Comparison of ENCODE assay signal across 8 mouse cellular contexts in the genomic region with DNA sequence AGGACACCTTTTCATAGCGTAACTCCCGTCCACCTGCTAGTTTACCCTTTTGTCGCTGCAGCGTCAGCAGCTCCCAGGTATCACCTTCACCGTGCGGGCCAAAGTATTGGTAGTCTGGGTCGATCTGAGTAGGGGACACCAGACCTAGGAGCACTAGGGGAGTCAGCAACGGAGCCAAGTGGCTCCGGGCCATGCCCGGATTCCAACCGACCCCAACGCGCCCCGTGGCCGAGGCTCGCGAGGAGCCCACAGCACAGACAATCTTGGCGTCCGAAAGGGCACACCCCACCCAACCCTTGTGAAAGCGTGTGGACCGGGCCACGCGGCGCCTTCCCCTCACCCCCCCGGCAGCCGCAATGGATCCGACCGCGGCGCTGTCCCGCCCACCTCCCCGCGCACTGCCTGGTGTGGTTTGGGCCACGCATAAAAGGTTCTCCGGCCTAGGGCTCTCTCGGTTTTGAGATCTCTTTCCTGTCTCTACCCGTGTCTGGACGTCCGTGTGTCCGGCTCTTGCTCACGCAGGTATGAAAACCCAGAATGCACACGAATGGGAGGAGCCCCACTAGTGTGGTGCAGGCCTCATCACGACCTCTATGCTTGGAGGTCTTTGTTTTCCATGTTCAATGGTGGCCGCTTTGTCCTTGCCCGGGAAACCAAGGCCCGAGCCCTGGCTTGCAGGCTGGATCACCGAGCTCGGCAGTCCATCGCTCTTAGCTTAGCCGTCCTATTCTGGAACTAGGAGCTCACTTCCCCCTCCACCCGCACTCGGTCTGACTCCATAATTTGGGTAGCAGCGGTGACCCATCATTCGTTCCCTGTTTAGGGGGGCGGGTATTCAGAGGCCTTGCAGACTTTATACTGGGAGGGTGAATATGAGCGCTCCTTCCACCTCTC. TPM values are rescaled to one million over a fixed set of nuclear protein-coding genes. Genes with fewer than 3 reads are reported as not detected.
DNase-seq lines count a peak whose midpoint lies in the region; ATAC-seq and TF ChIP-seq lines count a peak whose summit lies in the region.

A gene (minus strand): TSS at position 193 of the 894 bp plus-strand sequence.
A gene (plus strand): TSS at position 347 of the 894 bp plus-strand sequence.
A gene (minus strand): TSS at position 527 of the 894 bp plus-strand sequence.

- H3K27me3 ChIP-seq in testis, adult 2 months (ENCODE audit: control insufficient read depth, insufficient read depth, low read length) = no peaks in the 10 kb centered on the region
- no peaks in the 10 kb centered on the region for H3K27me3 ChIP-seq in intestine, embryonic 14.5 days (replicated peaks; ENCODE audit: control insufficient read depth, insufficient read depth, low read length)

- TF ChIP-seq CTCF in testis, adult 2 months (IDR thresholded peaks at IDR 0.05; ENCODE audit: control insufficient read depth, insufficient read depth, insufficient replicate concordance, low read depth, low read length) = no peak

- peak within 1 kb of the TSS; percentile 95 for H3K27ac ChIP-seq in testis, adult 2 months (ENCODE audit: control insufficient read depth, insufficient read depth, low read depth, low read length)
- peak within 1 kb of the TSS; percentile 81 for H3K27ac ChIP-seq in intestine, embryonic 14.5 days (ENCODE audit: low read depth)

- peak within 1 kb of the TSS; percentile 95 for H3K4me3 ChIP-seq in testis, adult 2 months (ENCODE audit: control insufficient read depth, low read depth, low read length)
- peak within 1 kb of the TSS; percentile 68 for H3K4me3 ChIP-seq in intestine, embryonic 14.5 days (ENCODE audit: low read depth, low read length)

- peak; percentile 80 for ATAC-seq in intestine, embryonic 14.5 days (replicated peaks; ENCODE audit: low FRiP score, low TSS enrichment, low read depth)
- ATAC-seq in megakaryocyte-erythroid progenitor cell, adult 5-6 weeks (replicated peaks; ENCODE audit: low FRiP score, low TSS enrichment, poor library complexity, severe bottlenecking) = peak; percentile 31

- WGBS in intestine, embryonic 14.5 days = under 1% methylated on average over 56 of the region's 56 CpGs

- peaks cover 38% of the 10 kb centered on the region for H3K4me1 ChIP-seq in testis, adult 2 months (ENCODE audit: control insufficient read depth, insufficient read depth, low read length)
- H3K4me1 ChIP-seq in intestine, embryonic 14.5 days (replicated peaks; ENCODE audit: control insufficient read depth, insufficient read depth, low read length) = peaks cover 26% of the 10 kb centered on the region

- intact Hi-C loops in left cerebral cortex, postnatal 36 days (cut with DNase I) = loop anchor here (5.0 kb wide), 1 partner anchor 38 kb away; no protein-coding TSS in a partner anchor

- TF ChIP-seq POLR2A in testis, adult 2 months (IDR thresholded peaks at IDR 0.05; ENCODE audit: control insufficient read depth, low read depth, low read length) = peak; percentile 88

- H3K36me3 ChIP-seq in testis, adult 2 months (ENCODE audit: control insufficient read depth, insufficient read depth, low read length) = no peaks in the 10 kb centered on the region
- H3K36me3 ChIP-seq in intestine, embryonic 14.5 days (ENCODE audit: control insufficient read depth, insufficient read depth, low read length) = peaks cover 39% of the 10 kb centered on the region

- H3K9me3 ChIP-seq in intestine, embryonic 14.5 days (ENCODE audit: control insufficient read depth, low read length) = no peaks in the 10 kb centered on the region

- DNase-seq in testis, postnatal 14 days (ENCODE audit: low spot score) = no peak
- peak; percentile 85 for DNase-seq in embryo, embryonic 10.5 days (ENCODE audit: low spot score)
- peak in 1 of 2 experiments; percentile 78 for DNase-seq in gastrocnemius, postnatal 4 days (ENCODE audit: low spot score in 2 of 2)
- DNase-seq in intestine, embryonic 14.5 days (ENCODE audit: low spot score) = peak; percentile 93
- DNase-seq in left cerebral cortex, postnatal 36 days (ENCODE audit: low spot score in 2 of 2) = peak; percentile 71 to 78
- DNase-seq in spleen, adult 18-20 months = peak; percentile 49 to 62

- H3K9ac ChIP-seq in intestine, embryonic 14.5 days (ENCODE audit: low read length) = peak within 1 kb of the TSS; percentile 87

- peak within 1 kb of the TSS; percentile 87 for H3K4me2 ChIP-seq in intestine, embryonic 14.5 days (ENCODE audit: low read length)

RNA-seq across cellular contexts. Expression of the first gene that starts in this region (rescaled TPM):
- polyA plus RNA-seq in testis, adult 2 months (2012; rRNA removed) = 477 and 542 TPM in 2 replicates
- total RNA-seq in gastrocnemius, postnatal 4 days (2021) = 1 to 10 TPM in 1 of 2 experiments, not detected in 1; 2.0 TPM
- not detected in 2 replicates for polyA plus RNA-seq in intestine, embryonic 14.5 days (2014; fragmentation: Nextera tagmentation; extraction: Ambion mirVana)
- total RNA-seq in left cerebral cortex, postnatal 36 days (2021) = 1 to 10 TPM in 1 of 2 experiments, not detected in 1; 1.6 TPM
- total RNA-seq in megakaryocyte-erythroid progenitor cell, adult 5-6 weeks (2014; fragmentation: Nextera tagmentation) = not detected in 2 replicates
- total RNA-seq in megakaryocyte-erythroid progenitor cell, adult 5-6 weeks (2017) = not detected in 2 replicates

RNA-seq across cellular contexts. Expression of the second gene that starts in this region (rescaled TPM):
- 59.6 and 68.5 TPM in 2 replicates for polyA plus RNA-seq in testis, adult 2 months (2012; rRNA removed)
- 100 to 1,000 TPM; 317 to 327 TPM for total RNA-seq in gastrocnemius, postnatal 4 days (2021)
- polyA plus RNA-seq in intestine, embryonic 14.5 days (2014; fragmentation: Nextera tagmentation; extraction: Ambion mirVana) = 771 and 821 TPM in 2 replicates
- total RNA-seq in left cerebral cortex, postnatal 36 days (2021) = 100 to 1,000 TPM; 324 to 340 TPM
- 898 and 1,004 TPM in 2 replicates for total RNA-seq in megakaryocyte-erythroid progenitor cell, adult 5-6 weeks (2014; fragmentation: Nextera tagmentation)
- total RNA-seq in megakaryocyte-erythroid progenitor cell, adult 5-6 weeks (2017) = 1,011 and 1,021 TPM in 2 replicates

RNA-seq across cellular contexts. Expression of the third gene that starts in this region (rescaled TPM):
- 1,424 and 1,585 TPM in 2 replicates for polyA plus RNA-seq in testis, adult 2 months (2012; rRNA removed)
- total RNA-seq in gastrocnemius, postnatal 4 days (2021) = 10 to 100 TPM; 38.7 to 45.2 TPM
- 132 and 141 TPM in 2 replicates for polyA plus RNA-seq in intestine, embryonic 14.5 days (2014; fragmentation: Nextera tagmentation; extraction: Ambion mirVana)
- total RNA-seq in left cerebral cortex, postnatal 36 days (2021) = 10 to 100 TPM; 41.2 to 55.4 TPM
- 198 and 202 TPM in 2 replicates for total RNA-seq in megakaryocyte-erythroid progenitor cell, adult 5-6 weeks (2014; fragmentation: Nextera tagmentation)
- total RNA-seq in megakaryocyte-erythroid progenitor cell, adult 5-6 weeks (2017) = 119 and 151 TPM in 2 replicates

Comparison
In these comparisons a context has a peak if more than half of its experiments do, and no peak if none do; other contexts are left out.
1. RNA of the first gene that starts in this region (polyA plus RNA-seq): 477 to 542 TPM in testis, adult 2 months; not detected in intestine, embryonic 14.5 days; every median in the first group is over 100 times any median in the second.
2. RNA of the second gene that starts in this region (polyA plus RNA-seq): 771 to 821 TPM in intestine, embryonic 14.5 days; 59.6 to 68.5 TPM in testis, adult 2 months; every median in the first group is over 10 times any median in the second.